Mouse (Mus musculus) olfactory bulb, adult 2 months (tissue): ENCODE results near the gene 2310057N15Rik.

Experiments used
- CTCF ChIP-seq: fragments of 200-500 bp; IDR thresholded peaks from 2 replicates; pipeline ENCODE4 v1.5.1; 2012; ENCODE audit warnings: low read depth, mild to moderate bottlenecking, low read length, moderate library complexity; ENCODE audit not compliant: insufficient read depth
- POLR2A ChIP-seq: fragments of 200-500 bp; IDR thresholded peaks from 2 replicates; pipeline ENCODE4 v1.6.1; 2012; ENCODE audit warnings: mild to moderate bottlenecking, low read depth, low read length, moderate library complexity; ENCODE audit not compliant: insufficient read depth

DNA sequence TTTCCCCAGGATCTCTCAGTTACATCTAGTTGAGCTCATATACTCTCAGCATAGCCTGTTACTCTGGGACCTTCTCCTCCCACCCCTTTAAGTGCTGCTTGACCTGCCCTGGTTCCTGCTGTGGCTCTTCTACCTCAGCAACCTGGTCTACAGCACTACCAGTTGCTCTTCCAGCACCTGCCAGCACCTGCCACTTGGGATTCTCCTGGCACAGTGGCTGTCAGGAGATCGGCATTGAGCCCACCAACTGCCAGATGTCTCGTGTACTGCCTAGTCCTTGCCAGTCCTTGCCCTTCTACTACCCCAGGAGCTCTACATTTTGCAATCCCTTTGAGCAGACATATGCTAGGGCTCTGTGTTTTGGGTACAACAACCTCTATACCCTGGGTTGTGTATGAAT is 12.8 kb upstream of the 2310057N15Rik start:
- no peak for TF ChIP-seq POLR2A
- no peak for TF ChIP-seq CTCF
